Mouse (Mus musculus): ENCODE measurements around the gene Atl3. TPM values are rescaled to one million over a fixed set of nuclear protein-coding genes. Genes with fewer than 3 reads are reported as not detected.

The Atl3 gene
- polyA plus RNA-seq (2014; fragmentation: Nextera tagmentation; extraction: Ambion mirVana): 7.4 and 8.1 TPM in 2 replicates

DNA sequence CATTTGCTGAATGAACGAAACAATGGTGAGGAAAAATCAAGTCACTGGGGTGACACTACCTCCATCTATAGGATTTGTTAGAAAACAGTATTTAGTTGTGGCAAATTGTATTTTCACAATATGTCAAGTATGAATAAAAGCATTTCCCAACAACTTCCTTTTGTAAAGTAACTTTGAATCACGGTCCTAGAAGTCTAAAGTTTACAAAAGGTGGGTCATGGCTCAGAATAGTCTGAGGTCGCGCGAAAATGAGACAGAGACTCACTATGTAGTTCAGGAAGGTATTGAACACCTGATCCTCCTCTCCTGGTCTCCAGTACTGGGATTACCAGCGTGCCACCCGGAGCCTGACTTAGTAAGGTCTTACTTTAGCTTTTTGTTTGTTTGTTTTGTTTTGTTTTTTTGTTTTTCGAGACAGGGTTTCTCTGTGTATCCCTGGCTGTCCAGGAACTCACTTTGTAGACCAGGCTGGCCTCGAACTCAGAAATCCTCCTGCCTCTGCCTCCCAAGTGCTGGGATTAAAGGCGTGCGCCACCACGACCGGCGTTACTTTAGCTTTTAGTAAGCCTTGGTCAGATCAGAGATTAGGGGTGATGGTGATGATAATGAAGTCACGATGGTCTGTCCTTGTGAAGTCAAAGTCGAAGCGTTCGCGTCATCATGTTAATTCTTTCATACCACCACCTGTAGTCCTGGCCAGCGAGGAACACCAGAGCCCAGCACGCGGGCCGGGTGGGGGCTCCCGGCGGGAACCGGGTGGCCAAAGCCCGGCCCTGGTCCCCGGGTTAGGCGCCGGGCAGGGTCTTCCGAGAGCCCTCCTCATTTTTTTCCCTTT lies at the start of gene Atl3:
Gene Atl3, plus strand, starts transcription at position 689 of the 835 bp plus-strand sequence.
- Histone ChIP-seq H3K36me3 (ENCODE audit: control insufficient read depth, insufficient read depth, low read length) (no peaks in the 10 kb centered on the region), H3K4me2 (ENCODE audit: low read depth, low read length) (peak within 1 kb of the TSS; percentile 54), H3K27ac (ENCODE audit: low read depth, low read length) (peak within 1 kb of the TSS; percentile 97), H3K4me3 (ENCODE audit: low read depth, low read length) (peak within 1 kb of the TSS; percentile 77), H3K27me3 (ENCODE audit: control insufficient read depth, insufficient read depth, low read length) (no peaks in the 10 kb centered on the region), H3K9ac (replicated peaks; ENCODE audit: low read depth, low read length) (peak within 1 kb of the TSS; percentile 82), H3K9me3 (ENCODE audit: control insufficient read depth, low read length) (no peaks in the 10 kb centered on the region), H3K4me1 (ENCODE audit: control insufficient read depth, insufficient read depth, low read length) (no peaks in the 10 kb centered on the region; the same call in 1 of the 2 replicates)
- 30% methylated on average over 31 of the region's 31 CpGs for WGBS
- no peak for ATAC-seq (ENCODE audit: low read depth)

DNA sequence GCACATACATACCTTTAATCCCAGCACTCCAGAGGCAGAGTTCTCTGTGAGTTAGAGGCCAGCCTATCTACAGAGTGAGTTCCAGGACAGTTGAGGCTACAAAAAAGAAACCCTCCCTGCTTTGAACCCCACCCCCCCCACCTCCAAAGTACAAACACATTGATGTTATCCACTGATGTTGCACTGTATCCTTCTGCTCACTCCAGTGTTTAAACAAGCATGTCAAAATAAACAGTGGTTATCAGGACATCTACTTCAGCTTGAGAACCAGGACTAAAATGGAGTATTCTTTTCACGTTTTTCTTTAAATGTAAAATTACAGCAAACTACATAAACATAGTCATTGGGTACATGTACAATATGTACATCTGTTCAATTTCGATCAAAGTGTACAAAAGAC lies 48.7 kb upstream of the Atl3 start:
- Histone ChIP-seq H3K9me3 (ENCODE audit: control insufficient read depth, low read length) (no peaks in the 10 kb centered on the region), H3K27ac (ENCODE audit: low read depth, low read length) (no peak overlapping the region), H3K4me1 (ENCODE audit: control insufficient read depth, insufficient read depth, low read length) (no peaks in the 10 kb centered on the region), H3K4me3 (ENCODE audit: low read depth, low read length) (no peak overlapping the region), H3K27me3 (ENCODE audit: control insufficient read depth, insufficient read depth, low read length) (no peaks in the 10 kb centered on the region), H3K36me3 (ENCODE audit: control insufficient read depth, insufficient read depth, low read length) (no peaks in the 10 kb centered on the region), H3K4me2 (ENCODE audit: low read depth, low read length) (no peak overlapping the region), H3K9ac (replicated peaks; ENCODE audit: low read depth, low read length) (no peak overlapping the region)
- no peak for ATAC-seq (ENCODE audit: low read depth)
- 94% methylated on average over 2 of the region's 2 CpGs for WGBS

DNA sequence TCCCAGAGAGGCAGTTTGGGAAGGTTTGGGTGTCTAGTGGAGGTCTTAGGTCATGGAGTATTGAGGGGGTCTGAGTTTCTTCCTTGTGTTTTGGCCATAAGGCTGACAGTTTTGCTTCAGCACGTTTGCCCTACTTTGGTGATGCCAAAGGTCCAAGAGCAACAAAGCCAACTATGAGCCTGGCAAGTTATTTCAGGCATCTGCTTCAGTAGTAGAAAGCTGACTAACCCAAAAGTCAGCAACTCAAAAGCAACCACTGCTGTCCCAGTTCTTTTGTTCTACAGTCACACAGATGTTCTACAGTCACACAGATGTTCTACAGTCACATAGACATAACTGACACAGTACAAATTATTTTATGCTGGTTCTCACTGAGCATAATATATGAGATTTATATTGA lies 48.2 kb upstream of the Atl3 start:
- H3K4me3 ChIP-seq (ENCODE audit: low read depth, low read length): no peak overlapping the region
- no peaks in the 10 kb centered on the region for H3K27me3 ChIP-seq (ENCODE audit: control insufficient read depth, insufficient read depth, low read length)
- no peaks in the 10 kb centered on the region for H3K9me3 ChIP-seq (ENCODE audit: control insufficient read depth, low read length)
- H3K27ac ChIP-seq (ENCODE audit: low read depth, low read length): no peak overlapping the region
- H3K9ac ChIP-seq (replicated peaks; ENCODE audit: low read depth, low read length): no peak overlapping the region
- H3K36me3 ChIP-seq (ENCODE audit: control insufficient read depth, insufficient read depth, low read length): no peaks in the 10 kb centered on the region
- H3K4me2 ChIP-seq (ENCODE audit: low read depth, low read length): no peak overlapping the region
- no peak for ATAC-seq (ENCODE audit: low read depth)
- H3K4me1 ChIP-seq (ENCODE audit: control insufficient read depth, insufficient read depth, low read length): no peaks in the 10 kb centered on the region
- WGBS: 85% methylated on average over 1 of the region's 1 CpGs

DNA sequence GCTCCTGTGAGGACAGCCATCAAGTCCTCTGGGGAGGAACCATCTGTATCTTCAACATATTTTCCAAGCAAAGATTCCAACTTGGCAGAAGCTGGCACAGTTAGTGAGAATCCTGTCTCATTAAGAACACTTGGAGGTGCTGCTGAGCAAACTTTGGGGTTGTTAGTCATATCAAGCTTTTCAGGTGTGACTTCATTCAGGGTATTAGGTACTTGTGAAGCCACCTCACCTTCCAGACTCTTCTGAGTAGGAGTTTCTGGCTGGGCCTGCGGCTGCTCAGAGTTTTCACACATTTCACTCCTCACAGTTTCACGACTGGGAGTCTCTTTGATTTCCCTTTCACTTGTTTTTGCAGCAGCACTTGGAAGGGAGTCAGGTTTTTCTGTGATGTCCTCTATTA lies 37.0 kb upstream of the Atl3 start:
- H3K27me3 ChIP-seq (ENCODE audit: control insufficient read depth, insufficient read depth, low read length): no peaks in the 10 kb centered on the region
- H3K4me1 ChIP-seq (ENCODE audit: control insufficient read depth, insufficient read depth, low read length): no peaks in the 10 kb centered on the region
- ATAC-seq (ENCODE audit: low read depth): no peak
- no peak overlapping the region for H3K9ac ChIP-seq (replicated peaks; ENCODE audit: low read depth, low read length)
- no peaks in the 10 kb centered on the region for H3K9me3 ChIP-seq (ENCODE audit: control insufficient read depth, low read length)
- H3K4me2 ChIP-seq (ENCODE audit: low read depth, low read length): no peak overlapping the region
- no peak overlapping the region for H3K4me3 ChIP-seq (ENCODE audit: low read depth, low read length)
- 77% methylated on average over 2 of the region's 2 CpGs for WGBS
- no peaks in the 10 kb centered on the region; the same call in 1 of the 2 replicates for H3K36me3 ChIP-seq (ENCODE audit: control insufficient read depth, insufficient read depth, low read length)
- H3K27ac ChIP-seq (ENCODE audit: low read depth, low read length): no peak overlapping the region

DNA sequence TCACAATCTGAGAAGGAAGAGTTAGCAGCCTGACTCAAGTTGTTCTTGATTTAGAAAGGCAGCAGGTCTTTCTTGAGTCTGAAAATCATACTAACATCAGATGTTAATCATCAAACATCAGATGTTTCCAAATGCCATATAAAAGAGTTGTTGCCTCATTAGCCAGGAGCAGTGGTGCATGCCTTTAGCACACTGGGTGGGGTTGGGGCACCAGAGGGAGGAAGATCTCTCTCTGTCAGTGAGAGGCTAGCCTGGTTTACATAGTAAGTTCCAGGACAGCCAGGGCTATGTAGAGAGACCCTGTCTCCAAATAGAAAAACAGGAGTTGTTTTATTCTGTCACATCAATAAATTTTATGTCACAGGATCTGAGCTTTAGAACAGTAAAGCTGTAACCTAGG lies 34.9 kb upstream of the Atl3 start:
- no peak for ATAC-seq (ENCODE audit: low read depth)
- H3K36me3 ChIP-seq (ENCODE audit: control insufficient read depth, insufficient read depth, low read length): no peaks in the 10 kb centered on the region; the same call in 1 of the 2 replicates
- H3K4me2 ChIP-seq (ENCODE audit: low read depth, low read length): no peak overlapping the region
- no peak overlapping the region for H3K27ac ChIP-seq (ENCODE audit: low read depth, low read length)
- no peaks in the 10 kb centered on the region for H3K4me1 ChIP-seq (ENCODE audit: control insufficient read depth, insufficient read depth, low read length)
- H3K9ac ChIP-seq (replicated peaks; ENCODE audit: low read depth, low read length): no peak overlapping the region
- H3K27me3 ChIP-seq (ENCODE audit: control insufficient read depth, insufficient read depth, low read length): no peaks in the 10 kb centered on the region
- H3K4me3 ChIP-seq (ENCODE audit: low read depth, low read length): no peak overlapping the region
- no peaks in the 10 kb centered on the region for H3K9me3 ChIP-seq (ENCODE audit: control insufficient read depth, low read length)

DNA sequence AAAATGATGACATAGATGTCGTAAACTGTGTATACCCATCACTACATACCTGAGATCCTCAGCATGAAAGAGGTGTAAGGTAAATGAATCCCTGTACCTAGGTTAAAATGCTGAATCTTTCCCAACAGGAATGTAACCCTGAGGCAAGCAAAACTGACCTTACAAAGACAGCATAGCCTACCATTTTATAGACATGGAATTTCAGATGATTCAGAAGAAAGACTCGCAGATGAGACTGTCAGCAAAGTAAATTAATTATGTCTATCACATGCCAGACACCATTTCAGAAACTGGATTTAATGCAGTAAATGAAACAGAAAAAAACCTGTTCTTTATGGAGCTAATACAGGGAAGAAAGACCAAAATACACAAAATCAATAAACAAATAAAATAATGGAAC lies 34.5 kb upstream of the Atl3 start:
- Histone ChIP-seq H3K4me2 (ENCODE audit: low read depth, low read length) (no peak overlapping the region), H3K36me3 (ENCODE audit: control insufficient read depth, insufficient read depth, low read length) (no peaks in the 10 kb centered on the region; the same call in 1 of the 2 replicates), H3K9ac (replicated peaks; ENCODE audit: low read depth, low read length) (no peak overlapping the region), H3K27ac (ENCODE audit: low read depth, low read length) (no peak overlapping the region), H3K9me3 (ENCODE audit: control insufficient read depth, low read length) (no peaks in the 10 kb centered on the region), H3K27me3 (ENCODE audit: control insufficient read depth, insufficient read depth, low read length) (no peaks in the 10 kb centered on the region), H3K4me3 (ENCODE audit: low read depth, low read length) (no peak overlapping the region), H3K4me1 (ENCODE audit: control insufficient read depth, insufficient read depth, low read length) (no peaks in the 10 kb centered on the region)
- ATAC-seq (ENCODE audit: low read depth): no peak
- 86% methylated on average over 2 of the region's 2 CpGs for WGBS

DNA sequence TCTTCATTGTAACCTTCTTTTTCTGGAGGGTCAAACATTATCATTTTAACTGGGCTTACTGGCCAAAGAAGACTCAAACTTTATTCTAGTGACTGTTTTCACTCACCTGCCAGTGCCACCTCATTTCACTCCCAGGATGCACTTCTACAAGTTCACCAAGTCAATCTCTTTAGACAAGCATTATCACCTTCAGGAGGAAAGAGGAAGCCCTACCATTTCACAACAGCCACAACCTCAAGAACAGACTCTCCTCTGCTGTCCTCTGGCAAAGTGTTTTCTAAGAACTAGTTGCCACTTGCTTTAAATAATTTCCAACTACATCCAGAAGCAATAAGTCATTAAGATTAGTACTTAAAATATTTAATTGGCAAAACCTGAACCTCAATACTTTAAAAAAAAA lies 25.9 kb upstream of the Atl3 start:
- Histone ChIP-seq H3K36me3 (ENCODE audit: control insufficient read depth, insufficient read depth, low read length) (no peaks in the 10 kb centered on the region; the same call in none of the 2 replicates), H3K27me3 (ENCODE audit: control insufficient read depth, insufficient read depth, low read length) (no peaks in the 10 kb centered on the region), H3K4me1 (ENCODE audit: control insufficient read depth, insufficient read depth, low read length) (no peaks in the 10 kb centered on the region), H3K27ac (ENCODE audit: low read depth, low read length) (no peak overlapping the region), H3K4me2 (ENCODE audit: low read depth, low read length) (no peak overlapping the region), H3K9ac (replicated peaks; ENCODE audit: low read depth, low read length) (no peak overlapping the region), H3K9me3 (ENCODE audit: control insufficient read depth, low read length) (no peaks in the 10 kb centered on the region), H3K4me3 (ENCODE audit: low read depth, low read length) (no peak overlapping the region)
- no peak for ATAC-seq (ENCODE audit: low read depth)

DNA sequence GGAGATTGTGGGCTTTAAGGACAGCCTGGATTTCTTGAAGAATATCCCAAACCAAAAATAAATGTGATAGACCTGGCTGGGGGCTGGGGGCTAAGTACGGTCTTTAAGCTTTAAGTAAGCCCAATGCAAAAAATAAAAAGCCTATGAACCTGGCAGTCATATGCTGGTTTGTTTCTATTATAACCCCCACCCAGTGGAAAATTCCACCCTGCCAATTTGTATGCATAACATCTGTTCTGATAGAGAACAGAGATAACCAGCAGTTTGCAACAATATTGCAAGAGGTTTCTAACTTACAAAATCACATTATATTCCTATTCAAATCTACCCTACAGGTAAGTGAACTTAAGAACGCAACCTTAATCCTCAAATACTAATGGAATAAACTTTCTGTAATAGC lies 23.2 kb upstream of the Atl3 start:
- H3K9me3 ChIP-seq (ENCODE audit: control insufficient read depth, low read length): no peaks in the 10 kb centered on the region
- H3K27me3 ChIP-seq (ENCODE audit: control insufficient read depth, insufficient read depth, low read length): no peaks in the 10 kb centered on the region

DNA sequence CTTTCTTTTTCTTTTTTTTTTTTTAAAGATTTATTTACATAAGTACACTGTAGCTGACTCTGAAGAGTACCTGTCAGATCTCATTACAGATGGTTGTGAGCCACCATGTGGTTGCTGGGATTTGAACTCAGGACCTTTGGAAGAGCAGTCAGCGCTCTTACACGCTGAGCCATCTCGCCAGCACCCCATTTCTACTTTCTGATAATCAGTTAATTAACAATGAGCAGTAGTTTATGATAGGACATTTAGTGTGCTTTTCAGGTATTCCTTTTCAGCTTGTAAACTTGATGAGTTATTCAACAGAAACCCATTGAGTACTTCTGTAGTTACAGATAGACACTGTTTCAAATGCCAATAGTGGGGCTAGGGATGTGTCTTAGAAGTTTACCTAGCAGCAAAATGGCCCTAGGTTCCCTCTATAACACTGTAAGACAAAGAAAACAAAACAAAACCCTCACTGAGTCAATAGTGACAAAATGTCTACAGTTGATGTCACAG lies 14.0 kb upstream of the Atl3 start:
- H3K4me2 ChIP-seq (ENCODE audit: low read depth, low read length): peak overlapping the region; percentile 53; the same call in 1 of the 2 replicates
- H3K9ac ChIP-seq (replicated peaks; ENCODE audit: low read depth, low read length): no peak overlapping the region
- peak overlapping the region; percentile 100; the same call in 1 of the 2 replicates for H3K4me3 ChIP-seq (ENCODE audit: low read depth, low read length)
- peaks cover 24% of the 10 kb centered on the region; the same call in 1 of the 2 replicates for H3K4me1 ChIP-seq (ENCODE audit: control insufficient read depth, insufficient read depth, low read length)
- no peak overlapping the region for H3K27ac ChIP-seq (ENCODE audit: low read depth, low read length)
- 98% methylated on average over 3 of the region's 3 CpGs for WGBS
- no peaks in the 10 kb centered on the region for H3K27me3 ChIP-seq (ENCODE audit: control insufficient read depth, insufficient read depth, low read length)
- H3K9me3 ChIP-seq (ENCODE audit: control insufficient read depth, low read length): no peaks in the 10 kb centered on the region
- peaks cover 2% of the 10 kb centered on the region; the same call in 1 of the 2 replicates for H3K36me3 ChIP-seq (ENCODE audit: control insufficient read depth, insufficient read depth, low read length)
- ATAC-seq (ENCODE audit: low read depth): no peak

More for the DNA sequence above, 23.2 kb upstream of the Atl3 start:
- H3K27ac ChIP-seq (ENCODE audit: low read depth, low read length): no peak overlapping the region
- no peak for ATAC-seq (ENCODE audit: low read depth)
- 94% methylated on average over 2 of the region's 2 CpGs for WGBS
- H3K4me1 ChIP-seq (ENCODE audit: control insufficient read depth, insufficient read depth, low read length): no peaks in the 10 kb centered on the region
- H3K4me3 ChIP-seq (ENCODE audit: low read depth, low read length): no peak overlapping the region
- no peaks in the 10 kb centered on the region; the same call in none of the 2 replicates for H3K36me3 ChIP-seq (ENCODE audit: control insufficient read depth, insufficient read depth, low read length)
- no peak overlapping the region for H3K9ac ChIP-seq (replicated peaks; ENCODE audit: low read depth, low read length)
- H3K4me2 ChIP-seq (ENCODE audit: low read depth, low read length): no peak overlapping the region
